Mouse (Mus musculus) large intestine, adult 2 months (tissue): ENCODE results near the gene Chdh. TPM values are rescaled to one million over a fixed set of nuclear protein-coding genes. Genes with fewer than 3 reads are reported as not detected.

ENCODE experiments used
- DNase-seq: peaks from one replicate; pipeline ENCODE4 v3.0.0-alpha.2; 2012; ENCODE audit warnings: low read depth, low spot score
- WGBS: fragments of 180-500 bp; shearing (Covaris S2); methylation state at CpG from one replicate; pipeline ENCODE4 v1.1.7; 2018; 5-methylcytosine and 5-hydroxymethylcytosine counted together
- polyA plus RNA-seq: library from polyadenylated mRNA; depleted of rRNA; stranded (reverse); fragments of >200 nt; gene quantifications from 2 replicates; pipeline ENCODE4 v1.2.3, GENCODE M21; 2012; rRNA removed

Chdh gene
- polyA plus RNA-seq, 1 experiment, result 35.9 TPM

DNA sequence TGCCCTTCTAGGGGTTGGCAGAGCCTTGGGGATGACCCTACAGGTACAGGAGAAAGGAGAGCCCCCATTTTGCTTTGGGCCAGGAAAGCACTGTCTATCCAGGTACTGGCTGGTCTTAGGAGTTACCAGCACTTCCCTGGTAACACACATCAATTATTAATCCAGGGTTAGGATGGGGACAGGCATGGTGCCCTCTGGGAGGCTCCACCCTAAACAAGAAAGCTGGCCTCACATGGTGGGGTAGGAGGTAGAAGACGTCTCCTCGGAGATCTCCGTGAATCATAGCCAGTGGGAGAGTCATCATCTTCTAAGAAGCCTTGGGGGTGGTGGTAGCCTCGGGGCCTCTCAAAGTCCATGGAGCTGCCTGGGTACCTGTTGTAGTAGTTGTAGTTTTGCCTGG lies 38.2 kb downstream of the Chdh start:
- DNase-seq, result no peak
- WGBS, result 86% methylated on average over 4 of the region's 4 CpGs

DNA sequence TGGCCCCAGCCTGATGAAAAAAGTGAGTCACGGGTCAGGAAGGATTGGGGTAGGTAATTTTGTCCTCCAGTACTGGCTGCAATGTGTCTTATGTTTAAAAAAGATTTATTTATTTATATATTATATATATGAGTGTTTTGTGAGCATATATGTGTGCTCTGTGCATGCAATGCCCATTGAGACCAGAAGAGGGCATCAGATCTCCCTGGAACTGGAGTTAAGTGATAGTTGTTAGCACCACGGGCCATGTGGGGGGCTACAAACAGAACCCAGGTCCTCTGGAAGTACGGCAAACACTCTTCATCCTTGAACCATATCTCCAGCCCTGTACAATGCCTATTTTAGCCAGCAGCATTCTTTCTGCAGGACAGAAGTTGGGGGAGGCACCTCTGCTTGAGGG lies 39.2 kb downstream of the Chdh start:
- no peak for DNase-seq
- WGBS, result 80% methylated on average over 3 of the region's 3 CpGs

GRCm38 (mm10) chr14:30050280-30050679 lies 41.5 kb downstream of the Chdh start:
- DNase-seq, result no peak
- WGBS, result 86% methylated on average over 8 of the region's 8 CpGs

GRCm38 (mm10) chr14:30054922-30055321 lies 46.1 kb downstream of the Chdh start:
- WGBS, result 54% methylated on average over 7 of the region's 7 CpGs
- no peak for DNase-seq

DNA sequence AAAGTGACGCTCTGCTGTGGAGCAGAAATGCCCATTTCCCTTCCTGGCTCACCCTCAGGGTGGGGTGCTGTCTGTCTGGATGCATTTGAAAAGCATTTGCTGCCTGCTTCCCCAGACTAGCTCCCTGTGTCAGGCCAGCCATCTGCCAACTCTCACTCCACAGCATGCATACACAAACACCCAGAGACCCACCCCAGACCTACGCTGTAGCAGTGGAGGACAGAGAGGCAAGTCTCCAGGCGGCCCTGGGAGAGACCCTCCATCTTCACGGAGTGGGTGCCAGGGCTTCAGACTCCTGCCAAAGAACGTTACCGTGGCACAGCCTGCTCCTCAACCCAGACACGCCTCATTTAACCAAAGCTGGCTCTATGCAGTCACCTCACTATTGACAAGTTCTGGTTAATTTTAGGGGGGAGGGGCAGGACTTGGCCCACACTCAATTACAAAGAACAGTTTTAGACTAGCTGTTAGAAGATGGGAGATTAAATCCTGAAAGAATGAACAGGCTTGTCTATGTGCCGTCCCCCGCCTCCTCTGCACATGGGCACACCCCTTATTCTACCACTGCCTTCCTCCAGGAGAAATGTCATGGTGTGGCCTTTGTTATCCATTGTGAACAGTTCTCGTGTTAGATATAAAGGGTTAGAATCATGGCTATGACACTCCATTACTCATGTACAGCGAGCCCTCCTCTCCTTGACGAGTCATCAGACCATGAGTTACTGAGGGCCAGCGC lies 47.4 kb downstream of the Chdh start:
- DNase-seq, result no peak
- 59% methylated on average over 13 of the region's 13 CpGs for WGBS

- no peak for DNase-seq
- 73% methylated on average over 2 of the region's 2 CpGs for WGBS
Measured at GRCm38 (mm10) chr14:30064864-30065263, 56.0 kb downstream of the Chdh start.

DNA sequence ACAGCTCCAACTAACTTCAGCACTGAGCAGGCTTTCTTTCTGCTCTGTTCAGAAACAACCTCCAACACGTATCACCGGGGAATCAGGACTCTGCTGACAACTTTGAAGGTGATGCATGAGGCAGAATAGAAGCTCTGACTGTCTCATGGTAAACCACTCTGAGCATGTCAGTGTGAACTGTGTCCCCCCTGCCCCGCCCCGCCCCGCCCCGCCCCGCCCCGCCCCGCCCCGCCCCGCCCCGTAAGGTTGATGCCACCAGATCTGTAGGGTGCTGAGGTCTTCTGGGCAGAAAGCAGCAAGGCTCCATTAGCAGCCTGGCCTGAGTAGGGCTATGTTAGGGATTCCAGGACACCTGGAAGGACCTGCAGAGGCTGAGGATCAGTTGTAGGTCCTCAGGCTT lies 57.9 kb downstream of the Chdh start:
- DNase-seq, result no peak
- WGBS, result 64% methylated on average over 12 of the region's 12 CpGs

GRCm38 (mm10) chr14:30068566-30068965 lies 59.7 kb downstream of the Chdh start:
- 84% methylated on average over 3 of the region's 3 CpGs for WGBS
- DNase-seq, result no peak

- no peak for DNase-seq
- 69% methylated on average over 7 of the region's 7 CpGs for WGBS
Measured at GRCm38 (mm10) chr14:30075268-30075887, 66.6 kb downstream of the Chdh start.

GRCm38 (mm10) chr14:30078115-30078808 lies 69.4 kb downstream of the Chdh start:
- WGBS, result 67% methylated on average over 15 of the region's 15 CpGs
- DNase-seq, result no peak

GRCm38 (mm10) chr14:30079729-30080128 lies 70.9 kb downstream of the Chdh start:
- no peak for DNase-seq
- WGBS, result 32% methylated on average over 4 of the region's 4 CpGs

Other genes with a start within 250 kb of the Chdh start
- gene Selenok, start 40.7 kb upstream of the Chdh start, polyA plus RNA-seq, result 38.4 and 41.6 TPM in 2 replicates
- gene Actr8, start 30.7 kb upstream of the Chdh start, polyA plus RNA-seq, result 11.3 and 13.6 TPM in 2 replicates
- gene Il17rb, start 127 bp upstream of the Chdh start, polyA plus RNA-seq, result 3.6 and 7.2 TPM in 2 replicates